Mouse (Mus musculus): ENCODE results near the gene Agbl5.

GRCm38 (mm10) chr5:30926073-30926472, 37.6 kb downstream of the Agbl5 start:
- TF ChIP-seq SRF (IDR thresholded peaks at IDR 0.05; ENCODE audit: control insufficient read depth, insufficient read length, low read depth), result no peak
- no peak for TF ChIP-seq POLR2A (IDR thresholded peaks at IDR 0.05; ENCODE audit: insufficient read length, low read depth)
- TF ChIP-seq POLR2AphosphoS2 (IDR thresholded peaks at IDR 0.05; ENCODE audit: insufficient read length, low read depth), result no peak
- TF ChIP-seq E2F4 (IDR thresholded peaks at IDR 0.05; ENCODE audit: insufficient read depth), result no peak
